Mouse (Mus musculus): ENCODE data around the gene Galnt2.

Galnt2 gene

GRCm38 (mm10) chr8:124234496-124234895, 3.3 kb downstream of the Galnt2 start:
- DNase-seq (ENCODE audit: extremely low spot score, low spot score) = no peak

DNA sequence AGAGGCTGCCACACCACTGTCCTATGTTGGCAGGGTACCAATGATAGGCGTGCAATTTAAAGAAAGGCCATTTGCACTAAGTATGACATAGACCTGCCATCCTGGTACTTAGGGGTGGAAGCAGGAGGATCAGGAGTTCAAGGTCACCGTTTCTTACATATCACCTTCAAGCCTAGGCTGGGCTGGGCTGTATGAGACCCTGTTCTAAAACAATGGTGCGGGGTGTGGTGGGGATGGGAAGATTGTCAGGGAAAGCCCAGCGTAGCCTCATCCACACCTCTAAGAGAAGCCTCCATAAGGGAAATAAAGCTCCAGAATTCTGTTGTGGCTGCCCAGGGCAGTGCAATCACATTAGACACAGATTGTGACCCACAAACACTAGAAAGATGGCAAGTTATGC, 4.3 kb downstream of the Galnt2 start:
- no peak for DNase-seq (ENCODE audit: extremely low spot score, low spot score)

DNA sequence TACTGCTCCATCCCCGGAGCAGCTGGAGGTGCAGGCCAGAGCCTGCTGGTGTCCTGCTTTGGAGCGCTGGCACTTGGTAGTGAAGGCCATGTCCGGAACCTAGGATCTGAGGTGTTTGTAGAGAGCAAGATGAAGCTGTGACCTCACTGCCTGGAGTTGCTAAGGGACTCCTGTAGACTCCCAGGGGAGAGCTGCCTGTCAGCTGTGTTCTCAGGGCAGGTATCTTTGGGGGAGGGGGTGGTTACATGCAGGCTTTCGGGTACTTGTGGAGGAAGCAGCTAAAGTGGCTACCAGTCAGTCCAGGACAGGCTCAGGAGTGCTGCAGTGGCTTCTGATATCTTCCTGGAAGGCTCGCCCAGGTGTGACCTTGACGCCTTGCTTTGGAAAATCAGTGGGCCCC, 8.2 kb downstream of the Galnt2 start:
- no peak for DNase-seq (ENCODE audit: extremely low spot score, low spot score)

GRCm38 (mm10) chr8:124240932-124241331, 9.7 kb downstream of the Galnt2 start:
- no peak for DNase-seq (ENCODE audit: extremely low spot score, low spot score)

DNA sequence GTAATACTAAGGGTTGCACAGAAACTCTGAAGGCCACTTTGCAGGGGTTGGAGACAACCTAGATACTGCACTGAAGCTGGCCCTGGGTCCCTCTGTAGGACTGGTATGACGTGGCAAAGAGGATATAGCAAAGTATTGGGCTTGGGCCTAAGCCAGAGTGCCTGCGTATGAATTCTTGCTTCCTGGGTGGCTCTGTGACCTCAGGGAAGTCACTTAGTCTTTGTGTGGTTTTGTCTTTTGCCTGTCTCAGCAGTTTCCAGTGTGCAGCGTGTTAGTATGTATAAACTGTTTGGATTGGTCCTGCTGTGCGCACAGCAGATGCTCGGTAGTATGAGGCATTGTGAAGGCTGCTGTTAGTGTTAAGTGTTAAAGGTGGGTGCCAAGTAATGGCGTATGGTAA, 11.0 kb downstream of the Galnt2 start:
- DNase-seq (ENCODE audit: extremely low spot score, low spot score) = no peak

DNA sequence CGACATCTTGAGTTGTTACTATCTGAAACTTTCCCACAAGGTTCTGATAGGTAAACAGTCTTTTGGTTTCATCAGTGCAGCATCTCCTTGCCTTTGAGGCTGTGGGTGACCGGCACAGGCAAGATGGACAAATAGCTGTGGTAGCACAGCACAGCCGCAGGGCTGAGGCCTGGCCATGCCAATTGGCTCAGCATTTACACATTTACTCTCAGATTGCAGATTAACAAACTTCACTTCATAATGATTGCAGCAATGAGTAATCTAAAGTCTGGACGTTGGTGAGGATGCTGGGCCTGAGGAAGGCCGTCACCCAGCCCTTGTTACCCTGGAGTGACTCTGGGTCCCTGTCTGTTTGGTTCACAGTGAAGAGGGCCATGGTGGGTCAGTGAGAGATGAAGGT, 11.7 kb downstream of the Galnt2 start:
- DNase-seq (ENCODE audit: extremely low spot score, low spot score) = no peak

DNA sequence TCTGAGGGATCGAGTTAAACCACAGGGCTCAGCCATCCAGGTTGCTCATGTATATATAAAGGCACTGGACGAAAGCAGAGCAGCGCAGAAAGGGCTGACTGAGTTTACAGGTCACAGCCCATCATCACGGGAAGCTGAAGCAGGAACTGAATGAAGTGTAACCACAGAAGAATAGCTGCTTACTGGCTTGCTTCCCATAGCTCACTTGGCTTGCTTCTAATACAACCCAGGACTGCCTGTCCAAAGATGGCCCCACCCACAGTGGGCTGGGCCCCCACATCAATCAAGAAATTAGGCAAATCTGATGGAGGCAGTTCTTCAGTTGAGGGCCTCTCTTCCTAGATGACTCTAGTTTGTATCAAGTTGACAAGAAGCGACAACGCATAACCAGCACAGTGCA, 16.4 kb downstream of the Galnt2 start:
- DNase-seq (ENCODE audit: extremely low spot score, low spot score) = no peak

GRCm38 (mm10) chr8:124248688-124249087, 17.5 kb downstream of the Galnt2 start:
- no peak for DNase-seq (ENCODE audit: extremely low spot score, low spot score)

DNA sequence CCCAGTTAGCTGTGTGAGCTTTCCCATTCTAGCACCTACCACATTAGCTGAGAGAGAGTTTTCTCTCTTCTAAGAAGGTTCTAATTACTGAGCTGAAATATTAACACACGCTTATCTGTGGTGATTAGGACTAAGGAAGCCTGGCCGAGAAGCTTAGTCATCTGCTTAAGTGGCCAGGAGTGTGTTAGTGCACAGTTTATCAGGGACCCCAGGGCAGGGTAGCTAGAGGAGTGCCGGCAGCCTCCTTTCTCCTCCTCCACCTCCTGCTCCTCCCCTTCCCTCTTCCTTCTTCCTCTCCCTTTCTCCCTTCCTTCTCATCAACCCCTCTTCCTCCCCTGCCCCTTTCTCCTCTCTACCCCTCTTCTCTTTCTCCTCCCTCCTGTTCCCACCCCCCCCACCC, 19.1 kb downstream of the Galnt2 start:
- DNase-seq (ENCODE audit: extremely low spot score, low spot score) = no peak

GRCm38 (mm10) chr8:124250785-124251184, 19.6 kb downstream of the Galnt2 start:
- DNase-seq (ENCODE audit: extremely low spot score, low spot score) = peak; percentile 39

DNA sequence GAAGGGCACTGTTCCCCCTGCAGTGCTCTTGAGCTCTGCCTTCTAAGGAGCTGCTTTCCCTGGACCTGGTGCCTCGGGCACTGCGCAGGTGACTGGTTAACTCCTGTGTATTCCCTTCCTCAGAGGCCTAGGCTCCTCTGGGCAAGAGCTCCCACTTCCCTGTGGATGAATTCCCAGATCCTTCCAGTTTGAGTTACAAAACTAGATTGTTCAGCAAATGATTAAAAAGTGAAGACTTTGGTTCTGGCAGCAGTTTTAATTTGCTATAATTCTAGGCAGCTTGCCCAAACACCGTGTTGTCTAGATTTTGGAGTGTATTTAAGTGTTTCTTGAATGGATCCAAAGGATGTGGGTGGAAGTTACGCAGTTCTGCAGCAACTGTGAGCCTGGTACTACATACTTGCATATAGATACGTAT, 21.4 kb downstream of the Galnt2 start:
- no peak for DNase-seq (ENCODE audit: extremely low spot score, low spot score)

GRCm38 (mm10) chr8:124253939-124254338, 22.7 kb downstream of the Galnt2 start:
- DNase-seq (ENCODE audit: extremely low spot score, low spot score) = no peak

DNA sequence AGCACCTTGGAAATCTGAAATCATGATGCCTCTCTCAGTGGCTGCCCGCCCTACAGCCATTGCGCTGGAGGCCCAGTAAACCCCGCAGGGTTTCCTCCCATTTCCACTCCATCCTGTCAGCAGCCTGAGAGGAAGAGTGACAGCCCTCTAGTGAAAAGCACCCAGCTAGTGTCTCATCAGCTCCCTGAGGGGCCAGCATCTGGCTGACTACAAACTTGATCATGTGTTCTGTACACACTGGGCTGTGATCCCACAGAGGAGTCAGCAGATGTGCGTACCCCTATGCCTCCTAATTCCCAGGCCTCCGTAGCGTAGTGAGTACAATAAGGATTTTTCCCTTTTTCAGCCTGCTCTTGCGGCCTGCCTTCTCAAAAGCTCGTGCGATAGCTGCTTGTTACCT, 25.6 kb downstream of the Galnt2 start:
- DNase-seq (ENCODE audit: extremely low spot score, low spot score) = no peak

- no peak for DNase-seq (ENCODE audit: extremely low spot score, low spot score)
Observed at GRCm38 (mm10) chr8:124257363-124257762, 26.2 kb downstream of the Galnt2 start.

DNA sequence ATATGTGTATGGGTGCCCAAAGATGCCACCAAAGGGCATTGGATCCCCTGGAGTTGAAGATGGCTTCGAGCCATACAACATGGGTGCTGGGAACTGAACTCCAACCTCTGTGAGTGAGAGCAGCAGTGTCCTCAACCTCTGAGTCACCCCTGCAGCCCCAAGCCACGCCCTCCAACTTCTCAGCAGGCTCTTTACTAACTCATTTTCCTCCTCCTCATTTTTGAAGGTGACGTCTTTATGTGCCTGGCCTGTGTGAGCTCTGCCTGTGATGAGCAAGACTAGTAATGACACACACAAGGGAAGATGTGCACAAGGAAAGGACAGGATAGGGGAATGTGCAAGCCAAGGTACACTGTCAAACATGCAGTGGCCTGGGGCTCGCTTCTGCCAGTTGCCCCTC, 28.0 kb downstream of the Galnt2 start:
- DNase-seq (ENCODE audit: extremely low spot score, low spot score) = no peak

DNA sequence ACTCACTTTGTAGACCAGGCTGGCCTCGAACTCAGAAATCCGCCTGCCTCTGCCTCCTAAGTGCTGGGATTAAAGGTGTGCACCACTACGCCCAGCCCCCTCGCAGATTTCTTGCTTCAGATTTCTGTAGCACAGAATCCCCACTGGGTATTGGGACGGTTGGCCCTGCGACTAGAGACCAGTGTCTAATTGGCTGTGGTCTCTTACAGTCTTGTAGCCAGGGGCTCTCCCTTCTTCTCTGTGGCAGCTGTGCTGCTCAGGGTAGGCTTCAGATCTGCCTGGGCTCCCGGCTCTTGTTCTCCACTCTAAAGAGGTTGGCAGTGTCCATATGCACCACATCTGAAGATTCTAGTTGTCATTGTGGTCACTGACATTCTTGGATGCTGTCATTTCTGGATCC, 28.7 kb downstream of the Galnt2 start:
- DNase-seq (ENCODE audit: extremely low spot score, low spot score) = no peak

DNA sequence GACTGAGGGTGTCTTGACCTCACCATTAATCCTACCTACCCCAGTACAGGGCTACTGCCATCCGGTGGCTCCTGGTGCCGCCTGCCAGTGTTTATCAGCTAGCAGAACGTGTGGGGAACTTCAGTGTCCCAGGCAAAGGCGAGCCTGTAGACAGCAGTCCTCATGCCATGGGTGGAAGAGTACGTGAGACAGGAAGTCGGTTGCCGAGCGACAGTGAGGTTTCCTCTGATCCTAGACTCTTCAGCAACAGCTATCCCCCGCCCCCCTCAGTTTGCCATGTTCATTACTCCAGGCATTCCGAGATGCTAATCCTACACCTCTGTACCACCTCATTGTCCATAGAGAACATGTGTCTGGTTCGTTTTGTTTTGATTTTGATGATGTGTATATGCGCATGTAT, 29.2 kb downstream of the Galnt2 start:
- DNase-seq (ENCODE audit: extremely low spot score, low spot score) = no peak

- no peak for DNase-seq (ENCODE audit: extremely low spot score, low spot score)
Observed at GRCm38 (mm10) chr8:124263058-124263457, 31.9 kb downstream of the Galnt2 start.

DNA sequence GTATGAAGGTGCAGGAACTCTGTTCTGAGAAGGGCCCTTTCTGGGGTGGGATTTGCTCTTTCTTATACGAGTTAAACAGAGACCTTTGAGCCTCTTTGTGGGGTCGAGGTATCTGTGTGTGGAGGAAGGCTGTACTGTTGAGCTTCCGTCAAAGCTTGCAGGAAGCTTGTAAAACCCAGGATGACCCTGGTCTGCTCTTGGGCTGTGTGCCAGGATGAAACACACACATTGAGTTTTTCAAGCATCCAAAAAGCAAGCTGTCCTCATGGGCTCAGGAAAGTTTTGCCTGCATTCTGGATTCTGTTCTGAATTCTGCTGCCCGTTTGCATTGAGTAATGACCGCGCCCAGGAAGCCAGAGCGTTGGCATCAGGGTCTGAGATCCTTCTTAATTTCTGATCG, 32.8 kb downstream of the Galnt2 start:
- DNase-seq (ENCODE audit: extremely low spot score, low spot score) = no peak

GRCm38 (mm10) chr8:124264671-124265070, 33.5 kb downstream of the Galnt2 start:
- DNase-seq (ENCODE audit: extremely low spot score, low spot score) = no peak

DNA sequence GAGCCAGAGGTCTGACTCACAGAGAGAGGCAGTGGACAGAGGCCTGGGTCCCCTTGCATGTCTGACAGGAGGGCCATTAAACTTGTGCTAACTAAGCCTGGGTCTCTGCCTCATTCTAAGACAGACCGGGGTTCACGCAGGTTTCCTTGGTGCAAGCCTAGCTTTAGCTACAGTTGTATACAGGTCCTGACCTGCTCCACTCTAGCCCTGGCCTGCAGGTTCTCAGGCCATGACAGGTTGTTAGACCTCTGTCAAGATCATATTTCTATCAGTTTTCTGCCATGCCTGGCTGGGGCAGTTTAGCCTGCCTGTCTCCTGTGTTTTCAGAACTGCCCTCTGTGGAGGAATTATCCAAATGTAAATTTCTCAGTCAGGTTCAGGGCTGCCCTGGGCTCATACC, 33.9 kb downstream of the Galnt2 start:
- no peak for DNase-seq (ENCODE audit: extremely low spot score, low spot score)

GRCm38 (mm10) chr8:124265798-124266197, 34.6 kb downstream of the Galnt2 start:
- no peak for DNase-seq (ENCODE audit: extremely low spot score, low spot score)

- DNase-seq (ENCODE audit: extremely low spot score, low spot score) = no peak
Observed at GRCm38 (mm10) chr8:124267206-124267605, 36.0 kb downstream of the Galnt2 start.

GRCm38 (mm10) chr8:124270504-124270903, 39.3 kb downstream of the Galnt2 start:
- DNase-seq (ENCODE audit: extremely low spot score, low spot score) = no peak
